Mouse (Mus musculus) CH12F3 (cell line): ENCODE measurements around the gene Gm39566.

Experiments used
- in situ Hi-C: fragments of 300-500 bp; cut with MboI; formaldehyde crosslinking; loops from 2 replicates; pipeline ENCODE4 v1.14.3; 2020; ENCODE audit warnings: low sequenced_read_pairs

Gene Gm39566

GRCm38 (mm10) chr11:69765221-69766125 is 49.6 kb downstream of the Gm39566 start, which contains the start of gene Zbtb4:
Gene Zbtb4 (plus strand): TSS chr11:69765912.
- in situ Hi-C loops, result no loop called here

GRCm38 (mm10) chr11:69763551-69763950 is 51.5 kb downstream of the Gm39566 start:
- in situ Hi-C loops, result no loop called here

- in situ Hi-C loops, result no loop called here
Measured at GRCm38 (mm10) chr11:69761868-69762267, 53.2 kb downstream of the Gm39566 start, which contains the start of gene Slc35g3. Gene Slc35g3 (minus strand): TSS chr11:69761968.
